Mouse (Mus musculus): ENCODE data around the gene Cuta.
"Not testable (repeated sequence)": the region's sequence is repeated elsewhere in the genome, so short reads cannot be mapped to it uniquely, and the experiment has no call there.

Cuta gene

DNA sequence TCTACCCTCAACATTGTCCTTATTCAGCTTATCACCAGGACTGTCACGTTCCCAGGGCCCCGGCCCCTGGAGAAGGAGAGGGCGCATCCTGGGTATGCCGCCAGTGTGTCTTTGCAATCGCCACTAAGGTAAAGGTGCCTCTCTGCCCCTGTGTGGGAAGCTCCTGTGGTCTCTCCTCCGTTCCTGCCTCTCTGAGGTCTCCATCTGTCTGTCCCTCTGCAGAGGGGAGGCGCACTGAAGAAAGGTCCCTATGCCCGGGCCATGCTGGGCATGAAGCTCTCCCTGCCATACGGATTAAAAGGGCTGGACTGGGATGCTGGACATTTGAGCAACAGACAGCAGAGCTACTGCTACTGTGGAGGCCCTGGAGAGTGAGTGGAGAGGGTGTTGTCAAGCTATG is 4.3 kb downstream of the Cuta start:
- no peak for DNase-seq

DNA sequence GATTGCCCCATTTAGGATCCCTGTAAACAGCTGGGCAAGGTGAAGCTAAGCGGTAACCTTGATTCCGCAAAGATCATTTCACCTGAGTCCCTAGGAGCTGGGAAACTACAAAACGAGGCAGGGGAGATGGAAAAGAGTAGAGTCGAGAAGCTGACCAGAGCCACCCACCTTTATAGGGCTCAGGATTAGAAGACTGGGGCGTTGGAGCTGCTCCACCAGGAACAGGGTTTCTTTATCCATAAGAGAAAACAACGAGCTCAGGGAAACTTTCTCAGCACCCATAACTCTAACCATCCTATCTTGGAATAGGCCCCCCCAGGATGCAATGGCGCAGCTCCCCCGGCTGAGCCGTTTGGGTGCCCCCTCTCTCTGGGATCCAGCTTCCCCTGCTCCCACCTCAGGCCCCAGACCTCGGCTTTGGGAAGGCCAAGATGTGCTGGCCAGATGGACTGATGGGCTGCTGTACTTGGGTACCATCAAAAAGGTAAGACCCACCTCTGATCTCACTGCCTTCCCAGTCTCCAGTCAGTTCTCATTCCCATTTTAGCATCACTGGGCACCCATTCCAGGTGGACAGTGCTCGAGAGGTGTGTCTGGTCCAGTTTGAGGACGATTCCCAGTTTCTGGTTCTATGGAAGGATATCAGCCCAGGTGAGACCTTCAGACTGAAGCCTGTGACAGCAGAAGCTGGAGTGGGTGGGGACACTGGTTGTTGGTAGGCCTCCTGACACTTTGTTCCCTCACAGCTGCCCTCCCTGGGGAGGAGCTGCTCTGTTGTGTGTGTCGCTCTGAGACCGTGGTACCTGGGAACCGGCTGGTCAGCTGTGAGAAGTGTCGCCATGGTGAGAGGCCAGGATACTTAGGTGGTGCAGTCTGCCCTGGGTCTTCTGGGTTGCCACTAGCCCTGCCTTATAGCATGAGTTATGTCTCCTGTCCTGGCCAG is 5.2 kb downstream of the Cuta start:
- DNase-seq, result no peak

DNA sequence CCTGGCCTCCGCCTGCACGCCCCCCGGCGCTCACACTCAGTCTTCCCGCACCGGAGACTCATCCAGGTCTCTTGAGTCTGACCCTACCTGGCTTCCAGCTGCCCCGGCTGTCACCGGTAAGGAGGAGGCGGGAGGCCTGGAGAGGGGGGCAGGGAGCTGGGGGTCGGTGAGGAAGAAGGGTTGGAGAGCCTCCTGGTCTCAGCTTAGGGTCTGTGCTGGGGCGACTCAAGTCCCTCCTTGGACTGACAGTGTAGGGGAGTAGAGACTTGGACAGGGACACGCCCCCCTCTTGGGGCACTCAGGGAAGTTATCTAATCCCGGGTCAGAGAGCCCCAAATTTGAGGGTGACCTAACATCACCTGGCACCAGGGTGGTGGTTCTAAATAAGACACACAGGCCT is 6.0 kb downstream of the Cuta start:
- DNase-seq, result no peak

DNA sequence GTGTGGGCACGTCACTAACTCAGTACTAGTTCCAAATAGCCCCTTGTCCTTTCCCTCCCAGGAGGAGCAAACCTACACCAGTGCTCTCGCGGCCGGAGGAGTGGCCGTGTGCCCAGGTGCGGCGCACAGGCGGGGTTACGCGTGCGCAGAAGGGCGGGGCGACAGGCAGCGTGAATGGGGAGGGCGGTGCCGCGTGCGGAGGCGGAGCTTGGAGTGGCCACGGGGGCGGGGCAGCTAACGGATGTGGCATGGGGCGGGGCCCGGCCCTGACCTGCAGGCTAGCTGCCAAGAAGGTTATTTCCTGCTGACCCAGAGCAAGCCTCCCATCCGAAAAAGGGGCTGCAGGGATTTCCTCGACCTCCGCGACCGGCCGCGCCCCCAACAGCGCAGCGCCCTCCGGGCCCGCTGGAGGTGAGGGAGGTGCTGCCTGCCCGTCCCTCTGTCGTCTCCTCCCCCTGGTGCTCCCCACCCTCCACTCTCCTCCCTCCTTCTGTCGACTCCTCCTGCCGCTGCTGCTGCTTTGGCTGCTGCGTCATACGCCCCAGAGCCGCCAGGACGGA is 6.5 kb downstream of the Cuta start, which contains the start of gene Phf1:
Phf1 (plus strand) TSS at position 214 of the 560 bp plus-strand sequence.
- DNase-seq, result peak; percentile 99

DNA sequence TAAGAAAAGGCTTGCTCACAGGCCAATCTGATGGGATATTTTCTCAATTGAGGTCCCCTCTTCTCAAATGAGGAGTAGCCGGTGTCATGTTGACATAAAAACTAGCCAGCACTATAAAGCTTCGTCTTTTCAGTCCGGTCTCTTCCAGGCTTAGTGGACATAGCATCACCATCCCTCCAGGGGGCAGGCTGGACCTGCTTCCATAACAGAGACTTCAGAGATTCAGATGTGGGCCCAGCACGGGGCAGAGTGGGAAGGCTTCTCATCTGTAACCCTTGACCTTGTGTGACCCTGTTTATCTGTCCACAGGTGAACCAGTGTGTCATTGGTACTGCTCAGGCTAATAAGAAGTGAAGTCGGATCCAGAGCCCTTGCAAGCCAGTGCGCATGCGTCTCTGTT is 7.6 kb downstream of the Cuta start:
- peak; percentile 53 for DNase-seq

DNA sequence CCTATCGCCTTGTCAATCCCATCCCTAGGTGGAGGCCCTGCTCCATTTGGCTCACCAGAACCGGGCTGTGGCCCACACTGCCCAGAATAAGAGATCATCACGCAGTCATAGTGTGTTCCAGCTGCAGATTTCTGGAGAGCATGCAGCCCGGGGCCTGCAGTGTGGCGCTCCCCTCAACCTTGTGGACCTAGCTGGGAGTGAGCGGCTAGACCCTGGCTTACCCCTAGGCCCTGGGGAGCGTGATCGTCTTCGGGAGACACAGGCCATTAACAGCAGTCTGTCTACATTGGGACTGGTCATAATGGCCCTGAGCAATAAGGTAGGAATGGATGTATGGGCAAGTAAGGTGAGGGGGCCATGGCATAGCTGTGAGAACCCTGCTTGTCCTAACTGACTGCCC is 14.0 kb downstream of the Cuta start:
- not testable (repeated sequence) for DNase-seq

DNA sequence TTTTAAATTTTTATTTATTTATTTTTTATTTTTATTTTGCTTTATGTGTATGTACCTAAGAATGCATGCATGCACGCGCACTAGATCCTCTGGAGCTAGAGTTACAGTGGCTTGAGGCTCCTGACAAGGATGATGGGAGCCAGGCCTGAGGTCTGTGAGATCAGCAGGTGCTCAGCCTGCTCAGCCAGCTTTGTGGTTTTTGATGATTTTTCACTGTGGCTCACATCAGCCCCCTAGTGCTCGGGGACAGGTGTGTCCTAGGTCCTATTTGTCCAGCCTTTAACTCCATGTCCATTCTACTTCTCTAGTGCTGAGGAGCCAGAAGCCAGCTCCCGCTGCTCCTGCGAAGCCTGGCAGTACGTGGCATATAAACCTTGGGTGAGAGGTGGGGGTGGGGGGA is 17.0 kb downstream of the Cuta start:
- not testable (repeated sequence) for DNase-seq

DNA sequence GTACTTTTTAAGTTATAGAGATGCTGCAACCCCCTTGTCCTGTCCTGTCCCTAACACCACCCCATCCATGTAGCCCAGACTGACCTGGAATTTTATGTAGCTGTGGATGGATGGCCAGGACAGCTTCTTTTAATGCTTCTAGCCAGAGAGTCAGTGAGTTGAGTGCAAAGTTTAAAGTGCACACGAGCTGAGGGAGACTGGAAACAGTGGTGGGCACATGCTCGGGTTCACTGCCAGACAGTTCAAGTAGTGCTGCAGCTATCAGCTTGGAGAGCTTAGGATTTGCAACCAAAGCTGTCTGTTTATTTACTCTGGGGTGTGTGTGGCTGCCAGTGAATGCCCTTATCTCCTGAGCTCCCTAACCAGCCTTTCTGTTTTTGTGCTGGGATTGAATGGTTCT is 19.9 kb downstream of the Cuta start:
- not testable (repeated sequence) for DNase-seq

DNA sequence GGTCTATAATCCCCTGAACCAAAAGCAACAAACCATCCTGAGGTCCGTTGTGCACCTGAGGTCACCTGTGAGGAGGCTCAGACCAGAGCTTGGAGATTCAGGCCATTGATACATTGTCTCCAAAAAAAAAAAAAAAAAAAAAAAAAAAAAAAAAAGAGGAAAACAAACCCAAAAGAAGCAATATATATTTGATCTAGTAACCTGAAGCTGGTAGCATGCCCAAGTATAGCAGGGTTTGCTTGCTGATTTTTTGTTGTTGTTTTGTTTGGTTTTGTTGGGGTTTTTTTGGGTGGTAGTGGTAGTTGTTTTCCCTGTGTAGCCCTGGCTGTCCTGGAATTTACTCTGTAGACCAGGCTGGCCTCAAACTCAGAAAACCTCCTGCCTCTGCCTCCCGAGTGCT is 21.0 kb downstream of the Cuta start:
- no peak for DNase-seq

DNA sequence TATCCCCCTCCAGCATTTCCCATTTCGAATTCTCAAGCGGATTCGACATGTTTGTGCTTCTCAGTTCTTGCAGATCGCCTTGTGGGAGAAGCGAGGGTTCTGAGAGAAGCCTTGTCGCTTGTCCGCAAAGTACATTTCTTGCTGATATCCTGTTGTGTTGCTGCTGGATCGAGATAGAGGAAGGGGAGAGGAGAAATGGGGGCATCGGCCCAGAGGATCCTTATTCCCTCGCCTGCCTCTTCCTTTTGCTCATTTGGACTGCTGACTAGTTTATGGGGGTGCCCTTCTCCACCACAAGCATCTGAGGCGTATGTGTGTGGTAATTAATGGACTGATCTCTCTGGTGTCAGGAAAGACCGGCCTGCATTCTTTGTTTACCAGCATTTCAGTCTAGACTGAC is 21.8 kb downstream of the Cuta start:
- not testable (repeated sequence) for DNase-seq

DNA sequence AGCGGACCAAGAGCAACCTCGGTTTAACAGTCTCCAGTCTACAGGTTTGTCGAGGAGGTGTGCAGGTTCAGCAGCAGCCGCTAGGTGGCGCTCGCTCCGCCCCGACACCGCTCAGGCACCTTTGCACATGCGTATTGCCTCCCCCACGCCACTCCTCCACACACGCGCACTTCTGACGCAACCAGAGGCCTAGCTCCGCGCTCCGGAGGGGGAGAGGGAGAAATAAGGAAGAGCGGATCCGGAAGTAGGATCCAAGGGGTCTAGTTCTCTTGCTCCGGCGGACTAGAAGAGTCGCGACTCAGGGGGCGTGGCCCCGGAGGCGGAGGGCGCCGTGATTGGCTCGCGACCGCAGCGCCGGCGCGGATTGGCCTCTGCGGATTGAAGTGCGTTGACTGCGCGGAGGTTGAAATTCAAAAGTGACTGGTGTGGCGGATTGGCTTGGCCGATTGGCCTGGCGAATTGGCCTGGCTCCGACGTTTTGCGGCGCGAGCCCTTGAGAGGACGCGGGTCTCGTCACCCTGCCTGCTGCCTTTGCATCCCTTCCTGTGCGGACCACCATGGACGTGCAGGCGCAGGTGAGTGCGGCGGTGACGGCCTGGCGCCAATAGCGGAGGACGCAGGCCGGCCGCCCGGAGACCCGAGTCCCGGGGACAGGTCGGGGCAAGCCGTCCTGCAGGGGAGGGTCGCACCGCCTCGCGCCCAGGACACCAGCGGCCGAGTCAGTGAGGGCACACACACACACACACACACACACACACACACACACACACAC is 22.5 kb downstream of the Cuta start, which contains the start of gene Kifc5b:
Kifc5b (plus strand) TSS at position 381 of the 772 bp plus-strand sequence.
- peak; percentile 99 for DNase-seq

DNA sequence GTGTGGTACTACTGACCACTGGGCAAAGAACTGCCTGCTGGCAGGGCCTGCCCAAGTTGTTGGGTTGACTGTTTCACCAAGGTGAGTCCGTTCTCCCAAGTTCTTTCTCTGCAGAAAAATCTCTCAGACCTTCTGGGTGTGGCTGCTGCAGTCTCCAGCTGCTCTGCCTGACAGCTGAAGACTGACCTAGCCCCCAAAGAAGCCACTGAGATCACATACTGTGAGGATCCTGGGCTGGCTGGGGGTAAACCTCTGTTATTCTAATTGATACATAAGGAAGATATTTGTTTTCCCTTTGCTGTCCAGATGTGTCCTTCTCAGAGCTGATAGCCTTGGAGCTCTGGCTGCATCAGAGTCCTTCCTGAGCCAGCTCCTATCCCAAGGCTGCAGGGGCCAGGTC is 24.1 kb downstream of the Cuta start:
- DNase-seq, result no peak

DNA sequence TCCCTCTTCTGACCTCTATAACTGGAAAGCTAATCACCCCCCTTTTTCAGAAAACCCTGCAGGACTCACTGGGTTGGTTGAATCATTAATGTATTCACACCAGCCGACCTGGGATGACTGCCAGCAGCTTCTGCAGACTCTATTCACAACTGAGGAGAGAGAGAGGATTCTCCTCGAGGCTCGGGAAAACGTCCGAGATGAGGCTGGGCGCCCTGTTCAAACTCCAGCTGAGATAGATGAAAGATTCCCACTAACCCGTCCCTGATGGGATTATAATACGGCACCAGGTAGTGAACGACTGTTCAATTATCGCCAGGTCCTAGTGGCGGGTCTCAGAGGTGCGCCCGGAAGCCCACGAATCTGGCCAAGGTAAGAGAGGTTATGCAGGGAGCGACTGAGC is 31.9 kb downstream of the Cuta start:
- peak; percentile 56 for DNase-seq

DNA sequence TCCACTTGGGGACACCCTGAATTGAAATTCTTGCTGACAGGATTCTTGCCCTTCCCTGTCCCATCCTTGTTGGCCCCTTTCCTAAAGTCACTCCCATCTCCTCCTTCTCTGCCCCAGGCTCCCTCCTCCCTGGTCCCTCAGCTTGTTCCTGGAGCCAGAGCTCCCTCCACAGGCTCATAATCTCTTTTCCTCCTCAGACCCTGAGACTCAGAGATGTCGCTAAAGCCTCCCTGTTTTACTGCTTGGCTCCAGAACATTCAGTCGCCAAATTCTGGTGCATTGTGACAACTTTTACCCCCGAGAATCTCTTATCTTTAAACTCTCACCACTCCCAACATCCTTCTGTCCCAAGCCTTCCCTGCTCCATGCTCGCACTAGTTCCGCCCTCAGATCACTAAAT is 35.0 kb downstream of the Cuta start:
- DNase-seq, result no peak

DNA sequence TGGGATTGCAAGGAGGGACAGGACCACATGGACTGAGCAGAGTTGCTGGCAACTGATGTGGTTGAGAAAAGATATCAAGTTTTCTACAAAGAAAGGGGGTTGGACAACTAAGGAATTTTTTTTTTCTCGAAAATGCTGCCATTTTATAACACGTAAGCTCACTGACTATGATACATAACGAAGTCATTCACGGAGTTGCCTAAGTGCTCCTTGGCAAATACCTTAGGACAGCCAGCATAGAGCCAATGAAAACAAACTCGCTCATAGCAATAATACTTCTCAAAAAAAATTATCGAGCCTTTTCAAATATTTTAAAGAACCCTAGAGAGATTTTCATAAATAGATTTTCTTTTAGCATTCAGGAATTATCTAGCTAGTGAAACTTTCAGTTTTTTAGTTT is 38.5 kb downstream of the Cuta start:
- DNase-seq, result no peak

DNA sequence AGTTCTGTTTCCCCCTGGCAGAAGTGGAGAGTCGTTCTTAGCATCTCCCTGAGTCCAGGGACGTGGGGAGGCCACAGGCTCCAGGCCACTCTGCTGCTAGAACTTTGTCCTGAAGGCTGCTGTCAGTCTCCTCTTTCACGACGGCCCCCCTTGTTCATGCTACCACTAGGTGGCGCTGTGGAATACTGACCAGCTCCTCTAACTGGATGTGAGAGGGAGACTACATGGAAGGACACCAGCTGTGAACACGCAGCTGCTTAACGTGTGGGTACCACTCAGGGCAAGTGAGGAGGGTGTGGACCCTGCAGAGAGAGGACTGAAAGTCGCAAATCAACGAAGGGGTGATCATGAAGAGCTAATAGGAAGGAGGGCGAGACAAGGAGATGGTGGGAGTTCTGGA is 43.8 kb downstream of the Cuta start:
- DNase-seq, result peak; percentile 73

DNA sequence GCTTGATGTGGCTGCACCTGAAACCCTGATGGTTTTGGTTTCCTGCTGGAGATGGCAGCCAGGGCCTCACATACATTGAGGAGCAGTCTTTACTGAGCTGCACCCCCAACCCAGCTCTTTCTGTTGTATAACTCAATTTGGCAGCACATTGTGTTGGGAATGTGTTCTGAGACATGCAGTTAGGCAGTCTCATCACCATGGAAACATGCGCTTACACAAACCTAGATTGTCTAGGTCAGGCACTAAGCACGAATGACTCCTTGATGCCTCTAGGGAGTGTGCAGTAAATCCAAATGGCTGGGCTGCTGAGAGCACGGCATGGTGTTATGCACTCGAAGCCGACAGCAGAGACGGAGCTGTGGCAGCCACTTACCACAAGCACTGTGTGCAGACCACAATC is 45.0 kb downstream of the Cuta start:
- no peak for DNase-seq

DNA sequence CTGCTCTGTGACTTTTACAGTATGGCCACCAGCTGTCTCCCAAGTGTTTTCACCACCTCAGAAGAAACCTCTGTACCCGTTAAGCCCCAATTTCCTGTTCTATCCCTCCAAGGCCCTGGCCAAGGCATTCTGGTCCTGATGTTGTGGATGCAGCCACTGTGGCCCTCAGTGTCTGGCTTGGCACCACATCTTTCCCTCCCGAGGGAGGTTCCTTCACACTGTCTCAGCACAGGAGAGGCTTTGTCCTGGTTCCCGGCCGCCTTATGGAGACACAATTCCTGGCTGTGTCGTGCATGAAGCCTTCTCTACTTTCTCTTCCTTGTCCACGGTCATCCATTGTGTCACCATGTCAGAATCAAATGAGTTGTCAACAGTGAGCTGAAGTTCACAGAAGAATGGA is 45.9 kb downstream of the Cuta start:
- no peak for DNase-seq

DNA sequence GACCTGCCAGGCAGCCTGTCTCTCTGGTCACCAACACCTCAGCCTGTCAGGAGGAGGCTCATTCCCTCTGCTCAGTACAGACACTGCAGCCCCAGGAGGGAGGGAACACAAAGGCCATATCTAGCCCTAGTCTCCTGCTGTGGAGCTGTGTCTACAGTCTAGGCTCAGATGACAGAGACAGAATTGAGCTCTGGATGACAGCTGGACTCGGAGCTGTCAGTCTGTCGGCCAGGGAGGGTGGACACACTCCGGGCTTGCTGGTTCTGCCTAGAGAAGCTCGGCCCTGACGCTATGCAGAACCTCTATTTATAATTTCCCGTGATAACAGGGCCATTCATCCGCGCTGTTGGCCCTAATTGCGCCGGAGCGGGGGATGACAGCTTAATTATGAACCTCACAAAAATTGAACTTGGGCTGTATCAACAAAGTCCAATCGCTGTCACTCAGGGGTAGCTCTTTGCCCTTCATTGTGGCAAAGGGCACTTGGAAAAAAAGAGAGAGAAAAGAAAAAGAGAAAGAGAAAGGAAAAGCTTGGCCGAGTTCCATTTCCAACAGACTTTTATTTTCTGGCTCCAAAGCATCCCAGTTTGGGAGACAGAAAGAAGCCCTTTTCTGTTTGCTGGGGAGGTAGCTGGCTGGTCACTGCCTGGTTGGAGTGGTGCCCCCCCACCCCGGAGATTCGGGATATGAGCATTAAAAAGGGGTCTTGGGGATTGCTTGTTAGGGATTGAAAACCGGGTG is 46.6 kb downstream of the Cuta start:
- DNase-seq, result no peak

DNA sequence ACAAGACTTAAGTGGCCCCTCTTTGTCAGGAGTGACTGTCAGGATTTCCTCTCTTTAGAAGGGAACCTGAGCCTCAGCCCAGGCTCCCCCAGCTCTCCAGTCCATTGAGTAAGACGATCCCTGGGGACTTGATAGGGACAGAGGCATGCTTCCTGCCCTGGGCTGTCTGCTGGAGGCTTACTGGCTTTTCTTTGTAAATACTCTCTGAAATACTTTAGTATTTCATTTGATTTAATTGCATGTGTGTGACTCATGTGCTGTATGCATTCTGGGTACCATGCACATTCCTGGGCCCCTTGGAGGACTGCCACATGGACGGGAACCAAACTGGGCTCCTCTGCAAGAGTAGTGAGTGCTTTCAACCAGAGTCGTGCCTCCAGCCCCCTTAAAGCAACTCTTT is 51.4 kb downstream of the Cuta start:
- no peak for DNase-seq

DNA sequence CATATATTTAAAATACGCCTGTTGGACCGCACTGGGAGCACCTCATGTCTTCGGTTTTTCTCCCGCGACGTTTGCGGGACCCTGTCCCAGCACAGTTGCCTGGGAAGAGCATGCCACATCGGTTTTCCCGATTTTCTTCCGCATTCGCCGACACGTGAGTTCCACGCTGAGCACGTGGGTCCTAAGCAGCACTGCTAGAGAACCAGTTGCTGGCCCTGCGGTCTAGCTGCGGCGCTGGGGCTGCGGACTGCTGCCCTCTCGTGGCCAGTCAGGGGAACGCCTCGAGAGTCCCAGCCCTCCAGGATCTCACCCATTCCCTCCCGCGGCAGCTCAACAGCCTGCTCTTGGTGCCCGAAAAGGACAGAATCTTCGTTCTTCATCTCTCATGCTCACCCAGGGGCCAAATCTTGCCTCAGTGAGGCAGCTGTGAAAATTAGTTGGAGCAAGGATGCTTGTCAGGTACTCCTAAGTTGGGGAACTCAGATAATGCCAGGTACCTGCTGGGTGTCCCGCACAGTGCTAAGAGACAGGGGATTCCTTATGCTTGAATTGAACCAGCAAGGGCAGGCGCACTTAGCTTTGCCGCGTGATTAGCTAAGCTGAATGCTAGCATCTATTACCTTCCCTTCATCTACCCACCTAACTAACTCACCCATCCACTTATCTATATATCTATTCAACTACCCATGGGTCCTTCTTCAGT is 53.2 kb downstream of the Cuta start:
- peak; percentile 80 for DNase-seq

All from kidney, adult 18-20 months (tissue).